Mouse (Mus musculus): ENCODE results near the gene Pou2f1. TPM values are rescaled to one million over a fixed set of nuclear protein-coding genes. Genes with fewer than 3 reads are reported as not detected.

The Pou2f1 gene
- polyA plus RNA-seq, 1 experiment = 22.9 TPM

GRCm38 (mm10) chr1:165994279-165994678, 8.2 kb downstream of the Pou2f1 start:
- H3K27ac ChIP-seq (ENCODE audit: insufficient read depth, low read length) = no peak overlapping the region
- WGBS = 53% methylated on average over 1 of the region's 1 CpGs
- TF ChIP-seq CTCF (IDR thresholded peaks at IDR 0.05; ENCODE audit: extremely low read depth, insufficient read depth, insufficient read length, insufficient replicate concordance) = no peak
- no peak for TF ChIP-seq POLR2A (IDR thresholded peaks at IDR 0.05; ENCODE audit: low read depth, low read length)
- no peaks in the 10 kb centered on the region for H3K27me3 ChIP-seq (ENCODE audit: control insufficient read depth, insufficient read depth, low read length)
- no peak for DNase-seq (ENCODE audit: low read depth in 1 of 2, low spot score in 2 of 2)
- H3K4me1 ChIP-seq (ENCODE audit: control insufficient read depth, insufficient read depth, insufficient read length) = peaks cover 10% of the 10 kb centered on the region
- H3K4me3 ChIP-seq (ENCODE audit: extremely low read depth, insufficient read depth, insufficient read length) = no peak overlapping the region
- H3K36me3 ChIP-seq (ENCODE audit: control insufficient read depth, insufficient read depth, low read length) = no peaks in the 10 kb centered on the region

DNA sequence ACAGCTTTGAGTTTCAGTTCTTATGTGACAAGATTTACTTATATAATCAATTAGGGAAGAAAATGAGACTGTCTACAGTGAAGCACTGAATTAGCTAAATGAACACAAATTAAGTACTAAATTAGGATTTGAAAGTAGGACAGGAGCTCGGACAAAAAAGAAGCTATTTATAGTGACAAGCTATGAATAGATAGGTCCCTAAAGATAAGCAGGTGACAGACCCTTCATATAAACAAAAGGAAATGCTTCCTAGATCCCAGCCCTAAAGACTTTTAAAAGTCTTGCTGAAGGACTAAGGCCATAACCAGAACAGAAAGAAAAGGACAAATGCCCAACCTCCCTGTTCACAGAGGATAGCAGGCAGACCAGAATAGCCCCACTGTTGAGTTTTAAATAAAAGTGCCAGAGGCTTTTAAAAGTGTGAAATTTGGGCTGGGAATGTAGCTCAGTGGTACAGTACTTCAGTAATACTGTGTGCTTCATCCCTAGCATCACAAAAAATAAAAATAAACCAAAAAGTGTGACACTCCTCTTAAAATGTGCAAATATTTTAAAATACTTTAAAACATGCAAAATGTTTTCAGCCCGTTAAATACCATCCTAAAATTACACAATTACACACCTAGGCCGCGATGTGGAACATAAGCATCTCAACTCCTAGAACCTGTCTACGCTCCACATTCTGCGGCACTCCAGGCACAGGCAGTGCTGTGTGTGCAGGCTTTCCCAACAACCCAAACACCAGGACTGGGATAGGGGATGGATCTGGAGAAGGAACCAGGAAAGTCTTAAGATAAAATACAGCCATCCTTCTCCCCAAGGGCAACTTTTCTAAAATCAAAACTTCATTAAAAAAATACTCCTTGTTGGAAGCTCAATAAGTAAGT, 9.0 kb downstream of the Pou2f1 start:
- 75% methylated on average over 6 of the region's 6 CpGs for WGBS
- H3K4me1 ChIP-seq (ENCODE audit: control insufficient read depth, insufficient read depth, insufficient read length) = peaks cover 8% of the 10 kb centered on the region
- TF ChIP-seq CTCF (IDR thresholded peaks at IDR 0.05; ENCODE audit: extremely low read depth, insufficient read depth, insufficient read length, insufficient replicate concordance) = no peak
- TF ChIP-seq POLR2A (IDR thresholded peaks at IDR 0.05; ENCODE audit: low read depth, low read length) = no peak
- no peak for DNase-seq (ENCODE audit: low read depth in 1 of 2, low spot score in 2 of 2)
- no peak overlapping the region for H3K4me3 ChIP-seq (ENCODE audit: extremely low read depth, insufficient read depth, insufficient read length)
- no peaks in the 10 kb centered on the region for H3K36me3 ChIP-seq (ENCODE audit: control insufficient read depth, insufficient read depth, low read length)
- H3K27me3 ChIP-seq (ENCODE audit: control insufficient read depth, insufficient read depth, low read length) = no peaks in the 10 kb centered on the region
- no peak overlapping the region; the same call in 1 of the 2 replicates for H3K27ac ChIP-seq (ENCODE audit: insufficient read depth, low read length)

DNA sequence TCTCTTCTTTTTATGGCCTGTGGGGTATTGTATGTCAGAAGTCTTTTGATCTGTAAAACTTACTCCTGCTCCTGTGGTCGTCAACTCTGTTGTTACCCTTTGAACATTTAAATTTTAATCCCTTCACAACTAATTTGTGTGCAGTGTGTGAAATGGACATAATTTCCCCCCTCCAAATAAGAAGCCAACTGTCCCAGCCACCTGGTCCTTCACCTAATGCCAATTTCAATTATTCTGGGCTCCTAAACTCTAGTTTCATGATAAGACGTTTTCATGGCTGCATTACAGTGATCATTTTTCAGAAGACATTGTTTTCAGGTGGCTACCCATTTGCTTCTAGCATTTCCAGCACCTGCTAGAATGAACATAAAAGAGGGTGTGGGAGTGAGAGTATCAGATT, 13.9 kb downstream of the Pou2f1 start:
- H3K36me3 ChIP-seq (ENCODE audit: control insufficient read depth, insufficient read depth, low read length) = no peaks in the 10 kb centered on the region
- DNase-seq (ENCODE audit: low read depth in 1 of 2, low spot score in 2 of 2) = no peak
- H3K27ac ChIP-seq (ENCODE audit: insufficient read depth, low read length) = no peak overlapping the region
- TF ChIP-seq POLR2A (IDR thresholded peaks at IDR 0.05; ENCODE audit: low read depth, low read length) (no peak), CTCF (IDR thresholded peaks at IDR 0.05; ENCODE audit: extremely low read depth, insufficient read depth, insufficient read length, insufficient replicate concordance) (no peak)
- WGBS = 78% methylated on average over 2 of the region's 2 CpGs
- H3K4me3 ChIP-seq (ENCODE audit: extremely low read depth, insufficient read depth, insufficient read length) = no peak overlapping the region
- H3K4me1 ChIP-seq (ENCODE audit: control insufficient read depth, insufficient read depth, insufficient read length) = peaks cover 11% of the 10 kb centered on the region
- H3K27me3 ChIP-seq (ENCODE audit: control insufficient read depth, insufficient read depth, low read length) = no peaks in the 10 kb centered on the region

DNA sequence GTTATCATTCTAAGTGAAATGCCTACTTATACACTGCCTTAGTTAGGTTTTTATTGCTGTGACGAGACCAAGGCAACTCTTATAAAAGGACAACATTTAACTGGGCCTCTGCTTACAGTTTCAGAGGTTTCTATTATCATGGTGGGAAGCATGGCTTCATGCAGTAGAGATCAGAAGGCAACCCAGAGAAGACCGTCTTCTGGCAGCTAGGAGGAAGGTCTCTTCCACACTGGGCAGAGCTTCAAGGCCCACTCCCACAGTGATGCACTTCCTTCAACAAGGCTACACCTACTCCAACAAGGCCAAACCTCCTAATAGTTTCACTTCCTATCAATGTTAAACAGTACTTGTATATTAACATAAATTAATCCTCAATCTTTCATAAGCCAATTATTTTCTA, 14.4 kb downstream of the Pou2f1 start:
- TF ChIP-seq POLR2A (IDR thresholded peaks at IDR 0.05; ENCODE audit: low read depth, low read length) (no peak), CTCF (IDR thresholded peaks at IDR 0.05; ENCODE audit: extremely low read depth, insufficient read depth, insufficient read length, insufficient replicate concordance) (no peak)
- H3K4me3 ChIP-seq (ENCODE audit: extremely low read depth, insufficient read depth, insufficient read length) = no peak overlapping the region
- H3K36me3 ChIP-seq (ENCODE audit: control insufficient read depth, insufficient read depth, low read length) = no peaks in the 10 kb centered on the region
- H3K27ac ChIP-seq (ENCODE audit: insufficient read depth, low read length) = no peak overlapping the region
- H3K4me1 ChIP-seq (ENCODE audit: control insufficient read depth, insufficient read depth, insufficient read length) = peaks cover 11% of the 10 kb centered on the region
- WGBS = 82% methylated on average over 2 of the region's 2 CpGs
- H3K27me3 ChIP-seq (ENCODE audit: control insufficient read depth, insufficient read depth, low read length) = no peaks in the 10 kb centered on the region
- no peak for DNase-seq (ENCODE audit: low read depth in 1 of 2, low spot score in 2 of 2)

- no peak for DNase-seq (ENCODE audit: low read depth in 1 of 2, low spot score in 2 of 2)
- WGBS = 32% methylated on average over 3 of the region's 3 CpGs
- peak overlapping the region; percentile 15; the same call in 1 of the 2 replicates for H3K27ac ChIP-seq (ENCODE audit: insufficient read depth, low read length)
Observed at GRCm38 (mm10) chr1:165985743-165986360, 16.6 kb downstream of the Pou2f1 start.

GRCm38 (mm10) chr1:165985186-165985585, 17.3 kb downstream of the Pou2f1 start:
- Histone ChIP-seq H3K4me3 (ENCODE audit: extremely low read depth, insufficient read depth, insufficient read length) (no peak overlapping the region), H3K27ac (ENCODE audit: insufficient read depth, low read length) (no peak overlapping the region), H3K27me3 (ENCODE audit: control insufficient read depth, insufficient read depth, low read length) (no peaks in the 10 kb centered on the region), H3K36me3 (ENCODE audit: control insufficient read depth, insufficient read depth, low read length) (no peaks in the 10 kb centered on the region), H3K4me1 (ENCODE audit: control insufficient read depth, insufficient read depth, insufficient read length) (peaks cover 8% of the 10 kb centered on the region; the same call in 1 of the 2 replicates)
- WGBS = 78% methylated on average over 3 of the region's 3 CpGs
- TF ChIP-seq CTCF (IDR thresholded peaks at IDR 0.05; ENCODE audit: extremely low read depth, insufficient read depth, insufficient read length, insufficient replicate concordance) (no peak), POLR2A (IDR thresholded peaks at IDR 0.05; ENCODE audit: low read depth, low read length) (no peak)
- DNase-seq (ENCODE audit: low read depth in 1 of 2, low spot score in 2 of 2) = no peak

More at GRCm38 (mm10) chr1:165985743-165986360, 16.6 kb downstream of the Pou2f1 start:
- TF ChIP-seq POLR2A (IDR thresholded peaks at IDR 0.05; ENCODE audit: low read depth, low read length) (no peak), CTCF (IDR thresholded peaks at IDR 0.05; ENCODE audit: extremely low read depth, insufficient read depth, insufficient read length, insufficient replicate concordance) (no peak)
- Histone ChIP-seq H3K4me3 (ENCODE audit: extremely low read depth, insufficient read depth, insufficient read length) (no peak overlapping the region), H3K27me3 (ENCODE audit: control insufficient read depth, insufficient read depth, low read length) (no peaks in the 10 kb centered on the region), H3K36me3 (ENCODE audit: control insufficient read depth, insufficient read depth, low read length) (no peaks in the 10 kb centered on the region), H3K4me1 (ENCODE audit: control insufficient read depth, insufficient read depth, insufficient read length) (peaks cover 8% of the 10 kb centered on the region; the same call in 1 of the 2 replicates)
